Mouse (Mus musculus) bone marrow, adult 2 months (tissue): ENCODE measurements around the gene Mettl8.

Experiments
- CTCF ChIP-seq: fragments of 200-500 bp; IDR thresholded peaks from 2 replicates; pipeline ENCODE4 v1.5.1; 2011; ENCODE audit warnings: low read length, control low read depth; ENCODE audit not compliant: control insufficient read depth, insufficient read depth
- POLR2A ChIP-seq: fragments of 200-500 bp; IDR thresholded peaks from 2 replicates; pipeline ENCODE4 v1.6.1; 2011; ENCODE audit warnings: low read depth, mild to moderate bottlenecking, control low read depth, low read length, borderline replicate concordance; ENCODE audit not compliant: control insufficient read depth

DNA sequence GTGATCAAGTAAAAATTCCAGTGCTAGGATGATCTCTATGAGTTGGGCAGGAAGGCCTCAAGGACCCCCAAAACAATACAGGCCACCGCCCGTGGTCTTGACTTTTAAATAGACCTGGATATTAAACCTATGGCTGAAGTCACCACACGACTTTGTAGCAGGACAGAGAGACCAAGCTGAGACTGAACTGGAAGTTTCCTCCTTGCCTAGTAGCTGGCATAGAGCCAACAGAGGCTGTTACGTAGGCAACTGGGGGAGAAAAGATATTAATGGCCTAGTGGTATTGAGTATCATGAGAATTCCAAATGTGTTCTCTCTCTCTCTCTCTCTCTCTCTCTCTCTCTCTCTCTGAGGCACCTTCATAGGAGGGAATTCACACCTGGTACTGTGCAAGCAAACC lies 51.0 kb downstream of the Mettl8 start:
- TF ChIP-seq POLR2A (no peak), CTCF (no peak)
